Mouse (Mus musculus) liver, embryonic 14.5 days (tissue): ENCODE results near the gene Mal.

ENCODE experiments used
- CTCF ChIP-seq: IDR thresholded peaks from 2 replicates; pipeline ENCODE4 v1.5.1; 2016; ENCODE audit warnings: antibody characterized with exemption, low read depth, control low read depth
- EP300 ChIP-seq: IDR thresholded peaks from 2 replicates; pipeline ENCODE4 v1.6.1; 2016; ENCODE audit warnings: antibody characterized with exemption, low read depth

DNA sequence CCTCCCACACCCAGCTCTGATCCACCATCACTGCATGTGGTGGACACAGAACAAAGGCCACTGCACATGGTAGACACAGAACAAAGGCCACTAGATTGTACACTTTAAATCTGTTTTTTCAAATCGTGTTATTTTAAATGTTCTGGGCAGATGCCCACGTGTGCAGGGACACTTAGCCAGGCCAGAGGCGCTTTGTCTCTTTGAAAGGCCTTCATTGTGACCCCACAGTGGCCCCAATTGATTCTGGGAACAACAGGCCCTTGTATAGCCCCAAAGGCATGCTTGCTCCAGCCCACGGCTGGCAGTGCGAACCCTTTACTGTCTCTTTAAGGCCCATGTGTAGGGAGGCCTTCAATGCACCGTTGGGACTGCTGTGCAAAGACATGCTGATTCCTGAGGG, 29.1 kb downstream of the Mal start:
- TF ChIP-seq CTCF = no peak
- TF ChIP-seq EP300 = no peak
